Mouse (Mus musculus): Measurements from ENCODE around the gene Gcnt2.
"Not testable (repeated sequence)": the region's sequence is repeated elsewhere in the genome, so short reads cannot be mapped to it uniquely, and the experiment has no call there.

The Gcnt2 gene

GRCm38 (mm10) chr13:40943066-40943465 lies 83.5 kb downstream of the Gcnt2 start:
- no peak for DNase-seq (ENCODE audit: low read depth)

DNA sequence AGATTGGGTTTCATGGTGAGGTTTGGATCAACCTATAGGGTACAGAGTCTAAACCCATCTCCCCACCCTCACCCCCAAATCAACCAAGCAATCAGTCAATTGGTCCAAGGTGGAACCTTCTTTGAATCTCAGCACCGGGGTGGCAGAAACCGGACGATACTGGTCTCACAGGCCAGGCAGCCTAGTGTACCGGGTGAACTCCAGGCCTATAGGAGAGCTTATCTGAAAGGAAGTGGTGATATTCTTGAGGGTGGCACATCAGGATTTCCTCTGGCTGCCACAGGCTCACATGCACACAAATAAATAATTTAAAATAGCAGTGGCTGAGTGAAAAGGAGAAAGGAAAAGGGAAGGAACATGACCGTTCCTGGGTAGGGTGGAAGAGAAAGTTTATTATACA lies 84.4 kb downstream of the Gcnt2 start:
- no peak for DNase-seq (ENCODE audit: low read depth)

DNA sequence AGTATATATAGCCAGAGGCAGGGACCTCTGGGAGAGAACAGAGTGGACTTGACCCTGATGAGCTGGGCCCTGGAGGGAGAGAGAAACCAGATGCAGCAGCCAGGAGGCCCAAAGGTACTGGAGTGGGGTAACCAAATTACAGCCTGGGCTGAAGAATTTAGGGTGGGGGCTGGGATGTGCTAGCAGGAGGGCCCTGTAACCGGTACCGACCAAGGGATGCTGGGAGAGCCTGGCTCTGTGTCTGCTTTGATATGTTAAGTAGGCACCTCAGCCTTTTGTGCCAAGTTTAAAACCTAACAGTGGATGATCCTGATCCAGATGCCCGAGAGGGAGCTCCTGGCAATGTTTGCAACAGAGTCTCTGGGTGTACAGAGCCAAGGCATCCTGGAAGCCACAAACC lies 84.8 kb downstream of the Gcnt2 start:
- no peak for DNase-seq (ENCODE audit: low read depth)

- no peak for DNase-seq (ENCODE audit: low read depth)
Measured at GRCm38 (mm10) chr13:40946513-40946912, 87.0 kb downstream of the Gcnt2 start.

DNA sequence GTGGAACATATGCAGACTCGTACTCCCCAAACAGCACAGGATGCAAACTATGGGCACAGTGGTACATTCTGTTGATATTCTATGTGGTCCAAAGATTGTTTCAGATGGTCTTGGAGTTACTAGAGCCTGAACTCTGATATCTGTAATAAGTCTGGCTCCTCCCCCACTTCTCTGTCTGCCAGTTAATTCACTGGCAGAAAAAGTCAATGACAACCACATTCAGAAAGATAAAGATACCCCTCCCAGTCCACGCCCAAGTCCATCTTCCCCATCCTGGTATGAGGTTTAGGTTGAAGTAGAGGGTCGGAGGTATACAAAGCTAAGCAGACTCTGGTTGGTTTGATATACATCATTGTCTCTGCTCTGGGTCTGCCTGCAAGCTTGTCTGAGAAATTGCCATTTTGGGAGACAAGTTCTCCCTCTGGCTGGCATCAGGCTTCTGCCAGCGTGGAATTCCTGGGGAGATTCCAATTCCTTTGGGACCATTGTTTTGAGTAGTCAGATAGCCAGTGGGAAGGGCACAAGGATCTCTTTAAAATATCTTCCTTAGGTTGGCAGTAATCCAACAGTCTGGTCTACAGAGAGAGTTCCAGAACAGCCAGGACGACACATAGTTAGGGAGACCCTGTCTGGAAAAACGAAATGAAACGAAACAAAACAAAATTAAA lies 88.1 kb downstream of the Gcnt2 start:
- DNase-seq (ENCODE audit: low read depth) = no peak

DNA sequence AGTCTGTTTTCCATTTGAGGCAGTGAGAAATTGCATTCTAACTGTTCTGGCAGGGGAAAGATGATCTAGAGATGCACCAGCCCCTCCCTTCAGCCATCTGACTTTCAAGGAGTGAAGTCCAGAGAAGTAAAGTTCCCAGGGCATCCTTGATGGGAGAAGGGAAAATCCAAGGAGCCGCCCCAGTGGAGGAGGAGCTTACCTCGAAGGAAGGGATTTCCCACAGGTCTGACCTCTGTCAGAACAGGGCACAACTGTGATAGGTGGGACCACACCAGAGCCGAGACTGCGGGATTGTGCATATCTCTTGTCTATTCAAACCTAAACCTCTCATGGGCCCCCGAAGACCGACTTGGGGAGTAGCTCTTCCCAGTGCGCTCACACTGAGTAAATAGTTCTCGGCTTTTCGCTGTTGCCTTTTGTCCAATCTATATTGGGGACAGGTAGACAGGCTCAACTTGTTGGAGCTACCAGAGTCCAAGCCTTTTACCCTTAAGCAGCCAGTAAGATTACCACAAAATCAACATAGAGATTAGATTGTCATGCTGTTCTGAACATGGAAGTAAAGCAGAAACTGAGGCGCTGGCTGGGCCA lies 91.9 kb downstream of the Gcnt2 start:
- no peak for DNase-seq (ENCODE audit: low read depth)

- no peak for DNase-seq (ENCODE audit: low read depth)
Measured at GRCm38 (mm10) chr13:40953231-40953630, 93.7 kb downstream of the Gcnt2 start.

- DNase-seq (ENCODE audit: low read depth) = no peak
Measured at GRCm38 (mm10) chr13:40955773-40956172, 96.2 kb downstream of the Gcnt2 start.

GRCm38 (mm10) chr13:40967609-40968008 lies 108.1 kb downstream of the Gcnt2 start:
- no peak for DNase-seq (ENCODE audit: low read depth)

GRCm38 (mm10) chr13:40968564-40968963 lies 109.0 kb downstream of the Gcnt2 start:
- DNase-seq (ENCODE audit: low read depth) = no peak

GRCm38 (mm10) chr13:40969761-40970390 lies 110.3 kb downstream of the Gcnt2 start:
- DNase-seq (ENCODE audit: low read depth) = no peak

DNA sequence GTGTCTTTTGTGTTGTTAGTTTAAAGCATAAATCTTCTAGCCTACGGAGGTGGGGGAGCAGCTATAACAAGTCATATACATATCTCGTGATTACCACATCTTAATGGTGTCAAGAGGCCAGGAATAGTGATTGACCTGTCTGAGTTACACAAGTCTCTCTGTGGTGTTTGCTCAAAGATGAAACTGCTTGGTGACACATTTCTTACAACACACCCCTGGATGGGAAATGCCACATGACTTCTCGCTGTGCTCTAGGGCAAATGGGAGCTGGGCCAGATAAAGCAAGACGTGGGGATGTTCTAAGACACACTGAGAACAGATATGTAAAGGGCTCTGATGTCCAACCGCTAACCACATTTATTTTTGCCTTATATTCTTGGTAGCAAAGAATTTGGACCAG lies 111.7 kb downstream of the Gcnt2 start:
- DNase-seq (ENCODE audit: low read depth) = no peak

DNA sequence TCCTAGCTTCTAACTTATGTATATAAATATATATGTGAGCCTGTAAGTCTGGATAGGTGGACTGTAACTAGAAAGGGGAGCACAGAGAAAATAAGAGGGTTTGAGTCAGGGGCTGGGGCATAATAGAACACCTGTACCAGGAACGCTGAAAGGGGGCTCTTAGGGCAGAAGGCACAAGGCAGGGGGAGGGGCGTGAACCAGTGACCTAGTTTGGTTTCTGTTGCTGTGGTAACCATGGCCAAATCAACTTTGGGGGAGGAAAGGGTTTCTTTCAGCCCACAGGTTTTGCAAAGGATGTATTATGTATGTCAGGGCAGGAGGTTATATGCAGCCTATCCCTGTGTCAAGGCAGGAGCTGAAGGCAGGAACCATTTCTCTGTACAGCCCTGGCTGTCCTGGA lies 112.3 kb downstream of the Gcnt2 start:
- no peak for DNase-seq (ENCODE audit: low read depth)

DNA sequence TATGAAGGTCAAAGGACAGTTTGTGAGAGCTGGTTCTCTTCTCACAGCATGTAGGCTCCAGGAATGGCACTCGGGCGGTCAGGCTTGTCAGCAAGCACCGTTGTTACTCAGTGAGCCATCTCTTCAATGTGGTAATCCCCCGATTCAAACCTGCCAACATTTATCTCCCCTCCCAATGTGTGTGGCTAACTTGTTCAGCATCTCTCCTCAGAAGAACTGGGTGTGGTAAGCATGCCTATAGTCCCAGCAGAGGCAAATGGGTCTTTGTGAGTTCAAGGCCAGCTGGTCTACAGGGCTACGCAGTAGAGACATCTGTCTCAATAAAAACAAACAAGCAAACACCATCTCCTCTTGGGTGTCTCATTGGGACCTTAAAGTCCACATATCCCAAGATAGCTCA lies 113.4 kb downstream of the Gcnt2 start:
- DNase-seq (ENCODE audit: low read depth) = no peak

GRCm38 (mm10) chr13:40977609-40978008 lies 118.1 kb downstream of the Gcnt2 start:
- DNase-seq (ENCODE audit: low read depth) = peak; percentile 59

DNA sequence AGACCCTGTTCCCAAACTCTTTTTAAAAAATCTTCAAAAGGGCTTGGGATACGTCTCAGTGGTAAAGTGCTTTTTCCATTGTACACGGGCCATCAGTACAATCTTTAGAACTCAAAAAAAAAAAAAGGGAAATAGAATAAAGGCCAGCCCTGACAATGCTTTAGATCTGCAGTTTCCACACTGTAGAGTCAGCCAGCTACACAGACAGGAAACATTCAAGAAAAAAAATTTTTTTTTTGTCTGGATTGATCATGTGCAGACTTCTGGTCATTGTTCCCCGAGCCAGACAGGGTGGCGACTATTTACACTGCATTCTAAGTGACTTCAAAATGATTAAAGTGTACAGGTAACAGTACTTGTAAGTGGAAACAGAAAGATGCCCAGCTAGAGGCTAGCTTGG lies 119.1 kb downstream of the Gcnt2 start:
- DNase-seq (ENCODE audit: low read depth) = no peak

DNA sequence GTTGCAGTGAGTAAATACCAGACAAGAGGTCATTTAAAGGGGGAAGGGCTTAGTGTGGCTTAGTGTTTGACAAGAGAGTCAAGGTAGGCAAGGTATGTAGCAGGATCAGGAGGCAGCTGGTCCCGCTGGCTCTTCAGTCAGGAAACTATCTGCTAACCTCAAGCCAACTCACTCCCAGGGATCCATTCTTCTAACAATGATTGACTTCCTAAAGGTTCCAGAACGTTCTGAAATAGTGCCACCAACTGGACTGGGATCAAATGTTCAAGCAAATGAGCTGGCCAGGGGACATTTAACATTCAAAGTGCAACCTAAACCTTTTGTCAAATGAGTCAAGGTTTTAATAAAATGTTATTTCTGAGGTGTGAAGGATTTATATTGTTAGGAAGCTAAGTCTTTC lies 119.8 kb downstream of the Gcnt2 start:
- DNase-seq (ENCODE audit: low read depth) = no peak

- DNase-seq (ENCODE audit: low read depth) = no peak
Measured at GRCm38 (mm10) chr13:40982759-40983158, 123.2 kb downstream of the Gcnt2 start.

- no peak for DNase-seq (ENCODE audit: low read depth)
Measured at GRCm38 (mm10) chr13:40986081-40986480, 126.5 kb downstream of the Gcnt2 start.

DNA sequence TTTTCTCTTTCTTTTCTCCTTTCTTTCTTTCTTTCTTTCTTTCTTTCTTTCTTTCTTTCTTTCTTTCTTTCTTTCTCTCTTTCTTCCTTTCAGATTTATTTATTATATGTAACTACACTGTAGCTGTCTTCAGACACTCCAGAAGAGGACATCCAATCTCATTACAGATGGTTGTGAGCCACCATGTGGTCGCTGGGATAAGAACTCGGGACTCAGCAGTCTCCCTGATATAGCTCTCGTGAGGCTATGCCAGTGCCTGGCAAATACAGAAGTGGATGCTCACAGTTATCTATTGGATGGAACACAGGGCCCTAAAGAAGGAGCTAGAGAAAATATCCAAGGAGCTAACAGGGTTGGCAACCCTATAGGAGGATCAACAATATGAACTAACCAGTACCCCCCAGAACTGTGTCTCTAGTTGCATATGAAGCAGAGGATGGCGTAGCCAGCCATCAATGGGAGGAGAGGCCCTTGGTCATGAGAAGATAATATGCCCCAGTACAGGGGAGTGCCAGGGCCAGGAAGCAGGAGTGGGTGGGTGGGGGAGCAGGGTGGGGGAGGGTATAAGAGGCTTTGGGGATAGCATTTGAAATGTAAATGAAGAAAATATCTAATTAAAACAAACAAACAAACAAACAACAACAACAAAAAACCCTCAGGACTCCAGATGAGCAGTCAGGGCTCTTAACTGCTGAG lies 128.2 kb downstream of the Gcnt2 start:
- DNase-seq (ENCODE audit: low read depth) = not testable (repeated sequence)

- no peak for DNase-seq (ENCODE audit: low read depth)
Measured at GRCm38 (mm10) chr13:40988418-40988817, 128.9 kb downstream of the Gcnt2 start.

GRCm38 (mm10) chr13:40994487-40995263 lies 135.1 kb downstream of the Gcnt2 start:
- no peak for DNase-seq (ENCODE audit: low read depth)

All from naive thymus-derived CD4-positive, alpha-beta T cell, adult 2 months (primary cell).